Mouse (Mus musculus) urinary bladder, postnatal 10 days (tissue): ENCODE results near the gene Trp53rka.

ENCODE experiments used
- DNase-seq: peaks from one replicate; pipeline ENCODE4 v3.0.0; 2022; ENCODE audit warnings: low spot score

Gene Trp53rka

GRCm38 (mm10) chr2:165485826-165486225, 7.3 kb downstream of the Trp53rka start:
- DNase-seq, result no peak

- no peak for DNase-seq
Observed at GRCm38 (mm10) chr2:165484152-165484551, 9.0 kb downstream of the Trp53rka start.

- DNase-seq, result no peak
Observed at GRCm38 (mm10) chr2:165482003-165482402, 11.1 kb downstream of the Trp53rka start.

GRCm38 (mm10) chr2:165475850-165476249, 17.3 kb downstream of the Trp53rka start:
- DNase-seq, result no peak

- DNase-seq, result no peak
Observed at GRCm38 (mm10) chr2:165475412-165475811, 17.7 kb downstream of the Trp53rka start.

GRCm38 (mm10) chr2:165473003-165473402, 20.1 kb downstream of the Trp53rka start, which contains the start of gene Slc13a3:
Slc13a3 (minus strand) TSS chr2:165473230.
- DNase-seq, result no peak

GRCm38 (mm10) chr2:165471943-165472342, 21.2 kb downstream of the Trp53rka start:
- DNase-seq, result no peak

GRCm38 (mm10) chr2:165470167-165470566, 23.0 kb downstream of the Trp53rka start:
- no peak for DNase-seq

GRCm38 (mm10) chr2:165467824-165468452, 25.2 kb downstream of the Trp53rka start:
- no peak for DNase-seq

GRCm38 (mm10) chr2:165459663-165460062, 33.5 kb downstream of the Trp53rka start:
- DNase-seq, result no peak

- no peak for DNase-seq
Observed at GRCm38 (mm10) chr2:165458189-165458588, 34.9 kb downstream of the Trp53rka start.

GRCm38 (mm10) chr2:165456710-165457109, 36.4 kb downstream of the Trp53rka start:
- no peak for DNase-seq

GRCm38 (mm10) chr2:165452730-165453693, 40.1 kb downstream of the Trp53rka start:
- DNase-seq, result no peak

- DNase-seq, result no peak
Observed at GRCm38 (mm10) chr2:165448475-165448874, 44.6 kb downstream of the Trp53rka start.

GRCm38 (mm10) chr2:165444861-165445260, 48.3 kb downstream of the Trp53rka start:
- DNase-seq, result no peak

- no peak for DNase-seq
Observed at GRCm38 (mm10) chr2:165442981-165443380, 50.1 kb downstream of the Trp53rka start.

- no peak for DNase-seq
Observed at GRCm38 (mm10) chr2:165441613-165442012, 51.5 kb downstream of the Trp53rka start.
